ENCODE assay signal across 9 mouse cellular contexts in the genomic region with DNA sequence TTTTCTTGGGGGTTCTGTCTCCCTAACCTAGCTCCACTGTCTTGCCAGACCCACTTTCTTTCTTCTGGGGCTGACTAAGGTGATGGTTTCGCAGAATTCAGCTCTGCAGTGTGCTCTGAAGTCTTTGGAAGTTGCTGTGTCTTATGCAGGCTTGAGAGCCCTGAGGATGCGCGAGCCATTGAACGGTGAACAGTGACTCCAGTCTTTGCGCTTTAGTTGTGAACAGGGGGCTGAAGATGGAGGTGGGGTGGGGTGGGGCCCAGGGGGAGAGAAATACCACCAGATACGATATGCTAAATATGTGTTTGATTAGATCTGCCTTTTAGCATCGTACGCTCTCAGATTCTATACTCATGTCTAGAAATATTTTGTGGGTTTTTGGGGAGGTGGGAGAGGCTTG. TPM values are rescaled to one million over a fixed set of nuclear protein-coding genes. Genes with fewer than 3 reads are reported as not detected.
DNase-seq lines count a peak whose midpoint lies in the region; ATAC-seq lines count a peak whose summit lies in the region.
"Had no signal": no experiment of that assay in that cellular context is flagged by ENCODE, and none has a peak within 500 bp of the region (broad histone marks: within the 10 kb centered on the region; RNA-seq: fewer than 3 reads in every experiment).

No protein-coding gene starts in this region.

- H3K4me1 ChIP-seq in neural tube, embryonic 11.5 days (ENCODE audit: control insufficient read depth, insufficient read depth, low read length): peaks cover 16% of the 10 kb centered on the region
- peaks cover 23% of the 10 kb centered on the region for H3K4me1 ChIP-seq in forebrain, embryonic 16.5 days (replicated peaks; ENCODE audit: control insufficient read depth, insufficient read depth, low read length)
- peaks cover 68% of the 10 kb centered on the region for H3K4me1 ChIP-seq in limb, embryonic 15.5 days
- peaks cover 36% of the 10 kb centered on the region for H3K4me1 ChIP-seq in stomach, embryonic 16.5 days (ENCODE audit: control insufficient read depth, insufficient read depth, low read length)

- H3K9ac ChIP-seq in neural tube, embryonic 11.5 days (ENCODE audit: low read length): no peak overlapping the region
- H3K9ac ChIP-seq in forebrain, embryonic 16.5 days (replicated peaks; ENCODE audit: low read depth, low read length): 0 out of 2 replicates have a peak overlapping the region, but pooled peaks have one; percentile 8
- H3K9ac ChIP-seq in limb, embryonic 15.5 days: no peak overlapping the region
- H3K9ac ChIP-seq in stomach, embryonic 16.5 days (ENCODE audit: low read length): 0 out of 2 replicates have a peak overlapping the region, but pooled peaks have one; percentile 97

- H3K27ac ChIP-seq in neural tube, embryonic 11.5 days (ENCODE audit: low read depth, low read length): no peak overlapping the region
- no peak overlapping the region; the same call in 1 of the 2 replicates for H3K27ac ChIP-seq in forebrain, embryonic 16.5 days (ENCODE audit: low read length)
- H3K27ac ChIP-seq in limb, embryonic 15.5 days: peak overlapping the region; percentile 97
- peak overlapping the region; percentile 89 for H3K27ac ChIP-seq in stomach, embryonic 16.5 days (ENCODE audit: low read length)

- 87% methylated on average over 8 of the region's 8 CpGs for WGBS in neural tube, embryonic 11.5 days
- WGBS in forebrain, embryonic 16.5 days: 87% methylated on average over 8 of the region's 8 CpGs
- WGBS in limb, embryonic 15.5 days: 69% methylated on average over 8 of the region's 8 CpGs
- 73% methylated on average over 8 of the region's 8 CpGs for WGBS in stomach, embryonic 16.5 days

- H3K9me3 ChIP-seq in neural tube, embryonic 11.5 days (ENCODE audit: control insufficient read depth, low read length): no peaks in the 10 kb centered on the region
- H3K9me3 ChIP-seq in forebrain, embryonic 16.5 days (ENCODE audit: control insufficient read depth, low read length): no peaks in the 10 kb centered on the region
- no peaks in the 10 kb centered on the region for H3K9me3 ChIP-seq in limb, embryonic 15.5 days
- no peaks in the 10 kb centered on the region for H3K9me3 ChIP-seq in stomach, embryonic 16.5 days (replicated peaks; ENCODE audit: control insufficient read depth, low read length)

- DNase-seq in neural tube, embryonic 11.5 days (ENCODE audit: low spot score): no peak
- DNase-seq in neural tube, embryonic 10.5 days (ENCODE audit: extremely low spot score, low spot score): no peak
- DNase-seq in layer of hippocampus, postnatal 25 days (ENCODE audit: extremely low spot score in 1 of 2, low spot score in 1 of 2): no peak
- DNase-seq in cerebellum, adult 9-11 months: no peak
- DNase-seq in ovary, postnatal 14 days (ENCODE audit: low spot score): no peak

- no peak for ATAC-seq in neural tube, embryonic 11.5 days (ENCODE audit: insufficient read depth, low FRiP score, low TSS enrichment)
- ATAC-seq in forebrain, embryonic 16.5 days: no peak
- ATAC-seq in limb, embryonic 15.5 days (ENCODE audit: insufficient number of reproducible peaks, low FRiP score, low TSS enrichment, low read depth): no peak
- no peak for ATAC-seq in stomach, embryonic 16.5 days (ENCODE audit: insufficient read depth, low FRiP score)

- H3K36me3 ChIP-seq in neural tube, embryonic 11.5 days (ENCODE audit: control insufficient read depth, insufficient read depth, low read length): no peaks in the 10 kb centered on the region
- no peaks in the 10 kb centered on the region for H3K36me3 ChIP-seq in forebrain, embryonic 16.5 days (ENCODE audit: control insufficient read depth, insufficient read depth)
- peaks cover 8% of the 10 kb centered on the region for H3K36me3 ChIP-seq in limb, embryonic 15.5 days
- H3K36me3 ChIP-seq in stomach, embryonic 16.5 days (ENCODE audit: control insufficient read depth, insufficient read depth, low read length): no peaks in the 10 kb centered on the region

- H3K4me3 ChIP-seq in neural tube, embryonic 11.5 days (ENCODE audit: low read depth, low read length): 0 out of 2 replicates have a peak overlapping the region, but pooled peaks have one; percentile 1
- H3K4me3 ChIP-seq in forebrain, embryonic 16.5 days (replicated peaks; ENCODE audit: low read length): peak overlapping the region; percentile 72; the same call in 1 of the 2 replicates
- peak overlapping the region; percentile 82 for H3K4me3 ChIP-seq in limb, embryonic 15.5 days
- peak overlapping the region; percentile 79 for H3K4me3 ChIP-seq in stomach, embryonic 16.5 days (replicated peaks; ENCODE audit: low read length)

- peak overlapping the region; percentile 84 for H3K4me2 ChIP-seq in neural tube, embryonic 11.5 days (ENCODE audit: low read depth)
- peak overlapping the region; percentile 82 for H3K4me2 ChIP-seq in forebrain, embryonic 16.5 days (ENCODE audit: low read length)
- peak overlapping the region; percentile 76 for H3K4me2 ChIP-seq in limb, embryonic 15.5 days
- peak overlapping the region; percentile 68 for H3K4me2 ChIP-seq in stomach, embryonic 16.5 days (ENCODE audit: low read depth, low read length)

- H3K27me3 ChIP-seq in neural tube, embryonic 11.5 days (ENCODE audit: control insufficient read depth, insufficient read depth, low read length): no peaks in the 10 kb centered on the region
- no peaks in the 10 kb centered on the region for H3K27me3 ChIP-seq in forebrain, embryonic 16.5 days (replicated peaks; ENCODE audit: control insufficient read depth, insufficient read depth, low read length)
- H3K27me3 ChIP-seq in limb, embryonic 15.5 days: no peaks in the 10 kb centered on the region
- no peaks in the 10 kb centered on the region for H3K27me3 ChIP-seq in stomach, embryonic 16.5 days (ENCODE audit: control insufficient read depth, insufficient read depth, low read length)

RNA-seq across cellular contexts. Expression of a gene that starts 2.2 kb away (rescaled TPM):
- polyA plus RNA-seq in neural tube, embryonic 11.5 days (2014; fragmentation: Nextera tagmentation; extraction: Ambion mirVana): 12.2 and 13.8 TPM in 2 replicates
- polyA plus RNA-seq in forebrain, embryonic 16.5 days (2015; fragmentation: Nextera tagmentation; extraction: Ambion mirVana): 5.2 and 5.4 TPM in 2 replicates
- polyA plus RNA-seq in limb, embryonic 15.5 days (2015; fragmentation: Nextera tagmentation; extraction: Ambion mirVana): 22.0 and 23.0 TPM in 2 replicates
- polyA plus RNA-seq in stomach, embryonic 16.5 days (2015; fragmentation: Nextera tagmentation; extraction: Ambion mirVana): 9.0 and 11.1 TPM in 2 replicates
- total RNA-seq in layer of hippocampus, postnatal 25 days (2021): 10 to 100 TPM; 32.8 to 37.8 TPM

RNA-seq across cellular contexts. Expression of a gene that starts 17.4 kb away (rescaled TPM):
- polyA plus RNA-seq in neural tube, embryonic 11.5 days (2014; fragmentation: Nextera tagmentation; extraction: Ambion mirVana): not detected in 2 replicates
- not detected in 2 replicates for polyA plus RNA-seq in forebrain, embryonic 16.5 days (2015; fragmentation: Nextera tagmentation; extraction: Ambion mirVana)
- polyA plus RNA-seq in limb, embryonic 15.5 days (2015; fragmentation: Nextera tagmentation; extraction: Ambion mirVana): 0.24 TPM in 1 of 2 replicates, not detected in the other
- polyA plus RNA-seq in stomach, embryonic 16.5 days (2015; fragmentation: Nextera tagmentation; extraction: Ambion mirVana): 0.18 TPM in 1 of 2 replicates, not detected in the other
- under 1 TPM in 1 of 2 experiments, not detected in 1; 0.27 TPM for total RNA-seq in layer of hippocampus, postnatal 25 days (2021)
- total RNA-seq: left cerebral cortex, postnatal 14 days had no signal

RNA-seq across cellular contexts. Expression of a gene that starts 48.0 kb away (rescaled TPM):
- polyA plus RNA-seq in neural tube, embryonic 11.5 days (2014; fragmentation: Nextera tagmentation; extraction: Ambion mirVana): not detected in 2 replicates
- not detected in 2 replicates for polyA plus RNA-seq in forebrain, embryonic 16.5 days (2015; fragmentation: Nextera tagmentation; extraction: Ambion mirVana)
- not detected in 2 replicates for polyA plus RNA-seq in limb, embryonic 15.5 days (2015; fragmentation: Nextera tagmentation; extraction: Ambion mirVana)
- polyA plus RNA-seq in stomach, embryonic 16.5 days (2015; fragmentation: Nextera tagmentation; extraction: Ambion mirVana): not detected in 2 replicates
- not detected for total RNA-seq in layer of hippocampus, postnatal 25 days (2021)
- total RNA-seq: left cerebral cortex, postnatal 14 days had no signal

Comparison
In these comparisons a context has a peak if more than half of its experiments do, and no peak if none do; other contexts are left out.
1. H3K27ac ChIP-seq: peak in limb, embryonic 15.5 days (single experiment) and stomach, embryonic 16.5 days (single experiment); none in neural tube, embryonic 11.5 days (single experiment) and forebrain, embryonic 16.5 days (single experiment).
2. H3K4me3 ChIP-seq: peak in every context shown above with its lines; median percentile 82 in limb, embryonic 15.5 days; 79 in stomach, embryonic 16.5 days; 72 in forebrain, embryonic 16.5 days; 1 in neural tube, embryonic 11.5 days.
3. H3K9ac ChIP-seq: peak in forebrain, embryonic 16.5 days (single experiment) and stomach, embryonic 16.5 days (single experiment); none in neural tube, embryonic 11.5 days (single experiment) and limb, embryonic 15.5 days (single experiment).
4. Peak in every context shown above with its lines, with median percentiles within 50 percentile points of each other: H3K4me2 ChIP-seq.